Mouse (Mus musculus) erythroblast, adult 5-6 weeks (primary cell): ENCODE data around the gene Misp. TPM values are rescaled to one million over a fixed set of nuclear protein-coding genes. Genes with fewer than 3 reads are reported as not detected.

Experiments used
- ATAC-seq: replicated peaks from 2 replicates; pipeline ENCODE4 v1.8.0; 2016; ENCODE audit warnings: moderate number of reproducible peaks, mild to moderate bottlenecking, moderate TSS enrichment, inconsistent platforms; ENCODE audit not compliant: poor library complexity, low FRiP score, severe bottlenecking
- total RNA-seq, 2 experiments: library from RNA; stranded (forward) in 1 of 2; stranded (reverse) in 1 of 2; fragments of 150-400 nt in 1 of 2; fragments of 200-764, 138-1000 nt in 1 of 2; gene quantifications; 2 replicates each; pipeline versions ENCODE4 v1.2.3 to v1.2.4; 2015 to 2017; ENCODE audit warnings: low replicate concordance in 2 of 2

The Misp gene
- total RNA-seq, 2 experiments from 2014 or later = not detected

DNA sequence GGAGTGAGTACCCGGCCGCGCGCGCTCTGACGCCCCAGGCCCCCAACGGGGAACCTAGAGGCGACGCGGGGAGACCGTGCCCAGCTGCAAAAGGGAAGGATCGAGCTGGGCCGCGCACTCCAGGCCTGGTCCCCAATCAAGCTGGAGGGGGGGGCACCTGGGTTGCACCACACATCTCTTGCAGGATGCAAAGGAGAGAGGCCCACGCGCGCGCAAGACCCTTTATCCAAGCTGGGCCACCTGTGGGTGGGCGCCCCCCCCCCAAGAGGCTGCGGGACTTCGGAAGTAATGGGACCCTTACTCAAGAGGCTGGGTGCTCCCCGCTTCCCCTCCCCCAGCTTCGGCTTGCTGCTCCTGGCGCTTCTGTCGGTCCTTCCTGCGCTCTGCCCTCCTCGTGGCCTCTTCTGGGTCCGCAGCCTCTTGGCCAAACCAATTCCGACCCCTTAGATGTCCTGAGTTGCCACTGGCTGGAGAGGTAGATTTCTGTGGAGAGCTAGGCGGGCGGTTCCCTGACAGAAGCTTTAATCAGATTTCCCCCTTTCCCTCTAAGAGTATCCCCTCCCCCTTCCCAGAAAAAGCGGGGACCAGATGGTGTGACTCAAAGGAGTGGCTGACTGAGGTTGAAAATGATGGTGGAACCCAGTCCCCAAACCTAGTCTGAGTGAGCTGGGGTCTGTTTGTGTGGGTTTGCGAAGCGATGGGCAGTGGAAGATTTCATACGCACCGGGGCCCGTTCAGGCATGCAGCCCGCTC lies 26.9 kb upstream of the Misp start:
- ATAC-seq = no peak

DNA sequence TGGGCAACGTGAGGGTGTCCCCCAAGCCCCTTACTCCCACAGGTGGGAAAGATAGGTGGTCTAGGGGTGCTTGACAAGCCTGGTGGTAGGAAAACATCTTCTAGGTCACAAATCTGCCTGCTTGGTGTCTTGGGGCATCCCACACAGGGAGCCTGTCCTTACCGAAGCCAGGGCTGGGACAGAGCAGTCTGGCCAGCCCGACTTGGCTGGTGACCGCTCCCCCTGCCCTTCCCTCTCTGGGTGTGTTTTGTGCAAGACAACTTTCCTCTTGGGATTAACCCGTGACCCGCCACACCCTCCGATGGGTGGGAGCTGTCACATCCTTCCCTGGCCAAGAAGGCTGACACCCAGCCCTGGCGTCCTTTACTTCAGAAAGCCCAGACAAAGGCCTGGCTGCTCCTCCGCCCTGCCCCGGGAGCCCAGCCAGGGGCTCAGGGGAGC lies 26.3 kb upstream of the Misp start:
- ATAC-seq = no peak

DNA sequence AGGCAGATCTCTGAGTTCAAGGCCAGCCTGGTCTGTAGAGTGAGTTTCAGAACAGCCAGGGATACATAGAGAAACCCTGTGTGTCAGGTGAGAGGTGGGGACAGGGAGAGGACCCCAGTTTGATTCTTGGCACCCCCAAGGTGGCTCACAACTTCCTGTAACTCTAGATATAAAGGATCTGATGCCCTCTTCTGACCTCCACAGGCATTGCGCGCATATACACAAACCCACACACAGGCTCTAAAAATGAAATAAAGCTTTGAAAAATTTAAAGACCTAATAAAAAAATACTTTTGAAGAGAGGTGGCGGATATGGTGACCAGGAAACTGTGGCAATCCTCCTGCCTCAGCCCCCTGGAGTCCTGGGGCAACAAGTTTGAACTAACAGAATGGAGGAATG lies 24.9 kb upstream of the Misp start:
- ATAC-seq = no peak

DNA sequence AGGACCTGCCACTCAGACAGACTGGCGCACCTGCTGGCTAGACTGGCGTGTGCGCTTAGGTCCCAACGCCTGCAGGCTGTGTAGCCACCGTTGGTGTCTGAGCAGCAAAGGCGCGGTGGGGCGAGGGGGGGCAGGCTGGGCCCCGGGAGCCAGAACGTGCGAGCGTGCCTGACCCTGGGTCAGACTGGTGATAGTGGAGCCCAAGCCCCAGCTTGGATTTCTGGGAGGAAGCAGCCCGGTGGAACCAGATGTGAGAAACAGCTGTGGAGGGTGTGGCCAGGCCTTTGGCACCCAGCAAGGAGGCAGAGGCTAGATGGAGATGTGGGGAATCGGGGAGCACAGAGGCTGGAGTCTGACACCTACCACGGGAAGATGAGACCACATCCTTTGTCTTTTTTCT lies 23.5 kb upstream of the Misp start:
- no peak for ATAC-seq

DNA sequence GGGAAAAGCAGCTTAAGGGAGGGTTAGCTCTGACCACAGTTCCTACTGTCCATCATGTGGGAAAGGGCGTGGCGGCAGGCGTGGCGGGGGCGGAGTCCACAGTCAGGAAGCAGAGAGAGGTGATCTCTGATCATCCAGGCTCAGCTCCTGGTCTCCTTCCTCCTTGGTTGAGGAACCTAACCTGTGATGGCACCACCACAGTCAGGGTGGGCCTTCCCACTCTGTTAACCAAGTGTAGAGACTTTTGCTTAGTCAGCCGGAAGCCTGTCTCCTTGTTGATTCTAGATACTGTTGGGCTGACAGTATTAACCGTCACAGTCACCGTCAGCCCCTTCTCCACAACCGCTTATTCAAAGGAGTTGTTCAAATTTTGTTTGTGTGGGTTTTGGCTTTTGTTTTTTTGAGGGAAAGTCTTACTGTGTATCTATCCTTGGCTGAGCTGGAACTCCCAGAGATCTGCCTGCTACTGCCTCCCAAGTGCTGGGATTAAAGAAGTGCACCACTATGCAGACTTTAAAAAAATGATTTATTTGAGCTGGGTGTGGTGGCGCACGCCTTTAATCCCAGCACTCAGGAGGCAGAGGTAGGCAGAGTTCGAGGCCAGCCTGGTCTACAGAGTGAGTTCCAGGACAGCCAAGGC lies 22.4 kb upstream of the Misp start:
- no peak for ATAC-seq

DNA sequence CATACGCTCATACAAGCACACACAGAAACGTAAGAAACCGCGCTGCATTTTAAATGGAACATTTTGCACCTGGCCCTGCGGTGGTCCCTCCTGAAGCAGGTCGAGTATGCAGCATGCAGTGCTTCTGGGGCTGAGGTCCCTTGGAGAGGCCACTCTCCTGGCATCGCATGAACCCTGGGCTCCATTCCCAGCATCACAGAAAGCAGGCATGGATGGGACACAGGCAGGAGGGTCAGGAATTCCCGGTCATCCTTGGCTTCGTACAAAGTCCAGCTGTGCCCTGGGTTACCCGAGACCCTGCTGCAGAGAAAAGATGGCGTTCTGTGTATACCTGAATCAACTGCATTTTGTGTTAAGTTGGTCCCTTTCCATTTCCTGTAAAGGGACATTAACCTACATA lies 20.3 kb upstream of the Misp start:
- no peak for ATAC-seq

DNA sequence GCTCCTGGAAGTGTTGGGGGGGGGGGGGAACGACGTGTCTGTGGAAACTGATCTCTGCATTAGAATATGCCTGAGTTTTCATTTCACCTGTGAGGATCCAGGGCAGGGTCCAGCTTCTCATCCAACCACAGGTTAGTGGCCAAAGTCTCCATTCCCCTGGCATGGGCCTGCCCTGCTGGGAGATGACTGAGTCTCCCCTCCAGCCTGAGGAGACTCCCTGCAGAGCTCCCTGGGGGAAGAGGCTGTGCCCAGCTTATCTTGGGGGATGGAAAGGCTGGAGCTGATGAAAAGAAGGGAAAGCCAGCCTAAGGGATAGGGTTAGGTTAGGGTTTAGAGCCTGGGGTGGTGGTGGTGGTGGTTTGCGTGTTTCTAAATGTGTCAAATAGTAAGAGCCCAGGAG lies 19.0 kb upstream of the Misp start:
- ATAC-seq = no peak

DNA sequence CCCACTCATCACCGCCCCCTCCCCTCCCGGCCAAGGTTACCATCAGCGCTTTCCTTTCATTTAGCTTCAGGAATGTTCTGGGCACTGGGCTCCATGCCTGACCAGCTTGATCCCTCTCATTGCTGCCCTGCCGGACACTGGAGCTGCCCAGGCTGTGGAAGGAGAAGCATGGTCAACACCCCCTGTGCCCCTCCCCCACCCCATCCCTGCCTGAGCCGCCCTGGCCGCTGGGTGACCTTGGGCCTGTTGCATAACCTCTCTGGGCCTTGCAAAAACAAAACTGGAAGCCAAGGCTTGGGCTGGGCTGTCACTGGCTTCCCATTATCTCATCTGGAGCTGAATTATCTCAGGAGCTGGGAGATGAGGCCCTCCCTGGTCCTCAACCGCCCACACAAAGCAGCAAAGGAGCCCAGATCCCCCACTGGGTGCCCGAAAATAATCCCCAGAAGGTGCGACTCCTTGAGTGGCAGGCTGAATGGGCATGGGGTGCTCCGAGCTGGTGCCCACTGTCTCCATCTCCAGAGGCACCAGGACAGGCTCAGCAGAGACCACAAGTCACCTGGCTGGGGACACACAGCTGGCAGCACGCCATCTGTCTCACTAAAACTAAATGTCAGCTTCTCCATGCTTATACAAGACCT lies 18.3 kb upstream of the Misp start:
- no peak for ATAC-seq

DNA sequence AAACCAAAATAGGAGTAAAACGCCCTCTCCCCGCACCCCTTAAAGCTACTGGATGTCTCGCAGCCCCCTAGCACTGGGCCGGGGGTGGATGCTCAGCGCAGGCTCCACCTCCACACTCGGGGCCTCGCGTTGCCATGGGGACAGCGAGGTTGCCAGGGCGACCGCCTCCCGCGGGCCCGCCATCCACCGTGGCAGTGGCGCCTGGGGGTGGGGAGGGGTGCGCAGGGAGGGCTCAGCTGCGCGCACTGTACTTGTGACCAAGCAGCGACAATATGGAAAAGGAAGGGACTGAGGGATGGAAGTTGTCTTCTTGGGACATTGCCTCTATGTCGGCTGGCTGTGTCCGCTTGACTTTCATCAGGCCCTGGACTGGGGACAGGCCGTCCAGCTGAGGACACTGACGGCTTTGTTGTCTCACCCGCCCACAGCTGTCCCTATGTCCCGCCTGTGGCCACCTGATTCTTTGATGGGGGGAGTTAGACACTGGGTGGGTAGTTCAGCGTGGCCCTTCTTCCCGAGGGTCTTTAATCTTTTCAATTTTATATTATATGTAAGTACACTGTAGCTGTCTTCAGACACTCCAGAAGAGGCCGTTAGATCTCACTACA lies 17.0 kb upstream of the Misp start:
- no peak for ATAC-seq

DNA sequence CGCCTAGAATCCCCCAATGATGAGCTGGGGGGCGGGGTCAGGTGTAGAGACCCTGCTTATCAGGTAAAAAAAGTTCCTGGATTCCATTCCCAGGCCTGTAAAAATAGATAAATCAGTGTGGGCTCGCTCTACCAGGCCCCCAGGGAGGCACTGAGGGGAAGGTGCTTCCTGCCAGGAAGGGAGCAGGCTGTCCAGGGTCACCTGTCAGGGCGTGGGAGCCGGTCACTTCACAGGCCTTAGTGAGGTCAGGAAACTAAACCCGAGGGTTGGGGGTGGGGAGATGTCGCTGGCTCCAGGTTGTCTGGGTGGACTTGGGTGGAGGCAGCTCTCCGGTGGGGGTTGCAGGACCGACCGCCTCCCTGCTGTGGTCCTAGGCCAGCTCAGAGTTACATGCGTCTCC lies 15.2 kb upstream of the Misp start:
- no peak for ATAC-seq

DNA sequence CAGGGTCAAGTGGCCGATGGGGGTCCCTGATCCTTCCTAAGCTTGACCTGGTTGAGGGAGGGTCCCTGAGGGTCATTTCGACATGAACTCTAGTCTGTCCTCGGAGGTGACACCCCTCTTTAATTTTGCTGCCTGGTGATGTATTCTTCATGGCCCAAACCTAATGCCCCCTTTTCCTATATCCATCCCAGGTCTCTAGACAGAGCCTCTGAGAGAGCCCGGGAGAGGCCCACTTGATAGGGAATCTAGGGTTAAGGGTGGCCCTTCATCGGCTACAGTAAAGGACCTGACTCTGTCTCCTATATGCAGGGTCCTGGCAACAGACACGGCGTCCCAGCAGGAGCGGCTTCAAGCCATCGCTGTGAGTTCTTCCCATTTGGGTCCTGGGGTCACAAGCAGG lies 14.5 kb upstream of the Misp start:
- ATAC-seq = no peak

DNA sequence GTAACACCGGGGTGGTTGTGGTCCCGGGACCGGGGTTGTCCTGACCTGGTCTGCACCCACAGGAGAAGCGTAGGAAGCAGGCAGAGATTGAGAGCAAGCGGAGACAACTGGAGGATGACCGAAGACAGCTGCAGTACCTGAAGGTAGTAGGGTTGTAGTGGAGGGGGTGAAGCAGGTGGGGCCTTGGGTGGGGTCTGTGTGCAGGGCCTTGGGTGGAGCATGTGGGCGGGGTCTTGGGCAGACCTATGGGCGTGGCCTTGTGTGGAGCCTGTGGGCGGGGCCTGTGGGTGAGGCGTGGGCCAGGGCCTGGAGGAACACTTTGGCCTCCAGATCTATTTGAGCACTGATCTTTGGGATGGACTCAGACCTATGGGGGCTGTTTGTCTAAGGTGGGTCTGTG lies 13.8 kb upstream of the Misp start:
- ATAC-seq = no peak

DNA sequence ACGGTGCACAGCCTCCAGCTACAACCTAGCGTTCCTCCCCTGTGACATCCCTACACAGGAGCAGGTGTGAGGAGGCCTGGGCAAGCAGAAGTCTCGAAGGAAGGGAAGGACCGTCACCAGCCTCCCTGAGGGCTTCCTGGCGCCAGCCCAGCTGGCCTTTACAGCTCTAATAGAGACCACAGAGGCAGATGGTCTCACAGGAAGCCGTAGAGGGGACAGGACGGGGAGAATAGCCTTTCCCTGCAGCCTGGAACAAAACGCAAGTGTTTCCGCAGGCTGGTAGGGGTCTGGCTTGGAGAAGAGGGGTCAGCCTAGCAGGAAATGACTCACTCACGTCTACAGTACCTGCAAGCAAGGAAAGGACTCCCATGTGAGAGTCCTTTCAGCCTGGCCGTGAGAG lies 13.0 kb upstream of the Misp start:
- ATAC-seq = no peak

DNA sequence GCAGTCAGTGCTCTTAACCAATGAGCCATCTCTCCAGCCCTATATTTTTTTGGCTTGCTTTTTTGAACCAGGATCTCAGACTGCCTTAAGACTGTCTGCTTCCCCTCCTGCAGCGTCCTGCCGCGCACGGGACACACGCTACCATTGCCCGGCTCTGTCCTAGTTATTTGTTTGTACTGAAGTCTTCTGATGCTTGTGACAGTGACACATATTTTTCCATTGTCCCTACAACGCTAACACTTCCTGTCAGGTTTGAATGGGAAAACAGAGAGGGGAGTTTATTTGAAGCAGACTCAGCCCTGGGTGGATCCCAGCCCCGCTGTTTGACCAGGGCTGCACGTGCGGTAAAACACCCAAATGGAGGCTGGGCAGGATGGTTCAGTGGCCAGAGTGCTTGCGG lies 12.1 kb upstream of the Misp start:
- no peak for ATAC-seq

DNA sequence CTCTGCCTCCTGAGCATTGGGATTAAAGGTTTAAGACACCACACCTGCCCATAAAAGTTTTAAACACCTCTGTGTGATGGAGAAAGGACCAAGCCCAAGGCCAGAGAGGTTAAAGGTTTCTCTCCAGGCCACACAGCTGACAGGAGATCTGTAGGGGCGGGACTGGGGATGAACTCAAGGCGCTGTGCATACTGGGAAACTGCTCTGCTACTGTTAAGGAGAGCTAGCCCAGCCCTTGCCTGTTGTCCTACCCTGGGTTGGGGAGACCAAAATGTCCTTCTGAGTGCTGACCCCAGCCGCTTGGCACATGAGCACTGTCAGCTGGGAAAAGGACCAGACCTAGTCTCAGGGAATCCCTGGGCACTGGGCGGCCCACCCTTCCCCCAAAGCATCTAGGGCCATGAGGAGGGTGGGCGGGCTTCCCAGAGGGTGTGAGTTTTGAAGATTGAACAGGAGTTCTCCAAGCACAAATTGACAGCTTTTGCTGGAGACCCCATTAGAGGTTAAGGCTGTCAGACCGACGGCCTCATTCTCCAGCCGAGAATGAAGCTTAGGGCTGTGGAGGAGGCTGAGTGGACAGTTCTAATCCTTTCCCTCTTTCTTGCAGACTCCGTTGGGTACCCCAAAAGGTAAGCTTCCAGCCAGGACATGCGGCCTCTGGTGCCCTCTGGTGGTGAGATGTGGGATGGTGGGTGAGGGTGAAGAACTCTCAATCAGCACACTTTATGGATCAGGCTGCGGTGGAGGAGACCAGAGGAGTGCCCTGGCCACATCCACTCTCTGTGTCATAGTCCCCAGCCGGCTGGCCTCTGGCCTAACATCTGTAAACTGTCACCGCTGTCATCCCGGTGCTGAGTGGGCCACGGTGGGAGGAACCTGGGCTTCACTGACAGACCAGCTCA lies 8.8 kb upstream of the Misp start:
- ATAC-seq = peak; percentile 70

DNA sequence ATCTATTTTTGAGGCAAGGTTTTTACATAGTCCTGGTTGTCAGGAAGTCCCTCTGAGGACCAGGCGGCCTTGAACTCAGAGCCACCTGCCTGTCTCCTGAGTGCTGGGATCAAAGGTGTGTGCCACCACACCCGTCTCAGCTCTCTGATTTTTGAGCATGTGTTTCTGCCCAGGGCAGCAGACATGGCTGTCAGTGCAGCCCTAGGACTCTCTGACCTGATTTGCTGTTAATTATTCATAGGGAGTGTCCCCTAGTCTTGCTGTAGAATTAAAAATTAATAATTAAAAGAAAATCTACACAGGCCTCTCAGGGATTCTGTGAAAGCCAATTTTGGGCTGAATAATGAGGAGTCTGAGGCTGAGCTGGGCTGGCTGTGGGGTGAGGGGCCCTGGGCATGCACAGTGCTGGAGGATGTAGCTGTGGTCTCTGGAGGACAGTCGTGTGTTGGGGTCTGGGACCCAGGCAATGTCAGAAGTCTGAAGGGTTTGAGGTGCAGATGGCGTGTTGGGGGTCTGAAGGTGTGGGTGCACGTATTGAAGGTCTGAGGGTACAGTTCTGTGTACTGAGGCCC lies 6.4 kb upstream of the Misp start:
- ATAC-seq = no peak

DNA sequence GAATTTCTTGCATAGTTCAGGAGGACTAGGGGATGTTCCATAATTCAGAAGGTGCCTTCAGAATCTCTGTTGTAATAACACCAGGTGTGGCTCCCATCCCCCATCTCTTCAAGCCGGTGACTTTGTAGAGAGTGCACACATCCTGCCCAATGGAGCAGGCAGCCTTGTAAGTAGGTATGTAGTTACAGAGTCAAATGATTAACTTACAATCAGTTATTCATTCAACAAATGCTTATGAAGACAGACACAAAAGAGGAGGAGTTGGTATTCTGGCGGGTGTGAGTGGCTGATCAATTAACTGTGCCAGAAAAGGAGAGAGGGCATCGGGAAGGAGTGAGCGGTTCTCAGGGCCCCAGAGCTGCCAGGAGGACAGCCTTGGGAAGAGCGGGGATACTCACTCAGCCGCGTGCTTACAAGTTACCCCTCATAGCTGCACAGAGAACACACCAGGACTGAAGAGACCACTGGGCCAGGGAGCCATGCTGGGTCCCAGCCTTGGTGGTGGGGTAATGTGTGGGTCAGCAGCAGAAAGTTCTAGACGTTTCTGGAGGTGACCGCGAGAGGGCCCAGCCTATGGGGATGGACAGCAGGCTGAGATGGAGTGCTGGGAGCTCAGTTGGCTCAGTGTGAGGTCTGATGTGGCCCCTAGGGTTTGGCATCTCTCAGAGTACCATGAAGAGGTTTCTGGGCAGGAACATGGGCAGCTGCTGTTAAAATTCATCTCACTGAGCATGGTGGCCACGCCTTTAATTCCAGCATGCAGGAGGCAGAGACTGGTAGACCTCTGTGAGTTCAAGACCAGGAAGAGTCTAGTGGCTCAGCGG lies 4.9 kb upstream of the Misp start:
- ATAC-seq = no peak

DNA sequence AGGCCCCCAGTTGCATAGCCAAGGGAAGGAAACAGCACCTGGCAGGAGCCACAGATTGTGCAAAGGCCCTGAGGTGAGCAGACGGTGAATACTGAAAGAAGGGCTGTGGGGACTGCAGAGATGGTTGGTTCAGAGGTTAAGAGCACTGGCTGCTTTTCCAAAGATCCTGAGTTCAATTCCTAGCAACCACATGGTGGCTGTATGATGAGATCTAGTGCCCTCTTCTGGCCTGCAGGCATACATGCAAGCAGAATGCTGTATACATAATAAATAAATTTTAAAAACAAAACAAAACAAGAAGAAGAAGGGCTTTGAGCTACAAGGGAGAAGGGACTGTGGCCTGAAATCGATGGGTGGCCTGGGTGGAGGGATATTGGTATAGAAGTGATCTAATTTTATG lies 3.7 kb upstream of the Misp start:
- no peak for ATAC-seq

DNA sequence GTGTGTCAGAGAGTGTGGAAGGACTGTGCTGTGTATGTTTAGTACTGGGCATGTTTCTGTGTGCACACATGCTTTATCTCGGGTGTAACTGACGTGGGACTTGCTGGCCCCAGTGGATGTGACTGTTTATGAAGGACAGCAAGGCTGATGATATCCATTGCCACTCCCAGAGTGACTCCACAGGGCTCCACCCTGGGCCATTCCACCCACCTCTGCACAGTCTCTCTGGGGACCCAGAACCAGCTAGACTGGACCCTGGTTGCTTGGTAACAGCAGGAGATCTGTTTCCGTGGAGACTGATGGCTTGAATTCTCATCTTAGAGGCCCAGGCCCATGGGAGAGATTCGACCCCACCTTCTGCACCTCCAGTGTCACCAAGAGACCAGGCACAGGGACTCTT lies 2.6 kb upstream of the Misp start:
- no peak for ATAC-seq
